Mouse (Mus musculus) E14TG2a.4 (cell line): ENCODE data around the gene Cgrrf1.

Experiments
- CTCF ChIP-seq: conservative IDR thresholded peaks from 2 replicates; pipeline ENCODE4 v1.5.1; 2014; ENCODE audit warnings: low read length
- NANOG ChIP-seq: IDR thresholded peaks from 2 replicates; pipeline ENCODE4 v1.6.1; 2014; ENCODE audit warnings: borderline replicate concordance, low read length, mixed read lengths
- POU5F1 ChIP-seq: IDR thresholded peaks from 2 replicates; pipeline ENCODE4 v1.6.1; 2014; ENCODE audit warnings: low read length, borderline replicate concordance

DNA sequence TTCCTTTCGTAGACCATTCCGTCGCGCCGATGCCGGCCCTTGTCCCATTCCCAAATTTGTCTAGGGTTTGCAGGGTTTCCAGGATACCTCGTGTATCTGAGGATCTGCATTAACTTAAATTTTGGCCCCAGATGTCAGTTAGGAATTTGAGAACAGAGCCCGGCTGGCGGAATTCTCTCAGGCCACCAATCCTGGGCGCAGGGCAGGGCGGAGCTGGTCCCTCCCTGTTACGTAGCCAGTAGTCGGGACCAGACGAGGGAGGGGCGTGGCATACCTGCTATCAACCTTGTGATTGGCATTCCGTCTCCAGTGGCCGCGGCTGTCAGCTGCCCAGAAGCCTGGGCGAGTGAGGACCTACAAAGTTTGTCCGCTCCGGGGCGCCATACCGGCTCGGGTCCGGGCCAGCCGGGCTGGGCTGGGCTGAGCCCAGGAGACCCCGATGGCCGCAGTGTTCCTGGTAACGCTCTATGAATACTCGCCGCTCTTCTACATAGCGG lies at the start of gene Cgrrf1:
- TF ChIP-seq CTCF, result no peak
- TF ChIP-seq NANOG, result no peak
- TF ChIP-seq POU5F1, result no peak
